Mouse (Mus musculus): ENCODE measurements around the gene Gm8212. TPM values are rescaled to one million over a fixed set of nuclear protein-coding genes. Genes with fewer than 3 reads are reported as not detected.
"Not testable (repeated sequence)": the region's sequence is repeated elsewhere in the genome, so short reads cannot be mapped to it uniquely, and the experiment has no call there.

The Gm8212 gene
- not detected in 2 replicates for polyA plus RNA-seq (2012; rRNA removed)

- WGBS, result 91% methylated on average over 2 of the region's 3 CpGs
Observed at GRCm38 (mm10) chr14:44197361-44197760, at the start of gene Gm8212. Gm8212 (plus strand) TSS chr14:44197661.

GRCm38 (mm10) chr14:44213154-44213553, 15.7 kb downstream of the Gm8212 start, which contains the start of gene 4930503E14Rik:
4930503E14Rik (minus strand) TSS chr14:44213254.
- not testable (repeated sequence) for H3K4me3 ChIP-seq (ENCODE audit: low read depth, low read length); H3K27ac ChIP-seq (ENCODE audit: insufficient read depth, low read depth, low read length); H3K36me3 ChIP-seq (ENCODE audit: control insufficient read depth, insufficient read depth, low read length); H3K4me1 ChIP-seq (ENCODE audit: control insufficient read depth, insufficient read depth, insufficient read length, low read length); H3K27me3 ChIP-seq (ENCODE audit: control insufficient read depth, insufficient read depth, low read length)
- WGBS, result 87% methylated on average over 3 of the region's 3 CpGs

More at GRCm38 (mm10) chr14:44197361-44197760, at the start of gene Gm8212:
- not testable (repeated sequence) for H3K4me1 ChIP-seq (ENCODE audit: control insufficient read depth, insufficient read depth, insufficient read length, low read length); H3K27ac ChIP-seq (ENCODE audit: insufficient read depth, low read depth, low read length); H3K36me3 ChIP-seq (ENCODE audit: control insufficient read depth, insufficient read depth, low read length); H3K4me3 ChIP-seq (ENCODE audit: low read depth, low read length); H3K27me3 ChIP-seq (ENCODE audit: control insufficient read depth, insufficient read depth, low read length)

DNA sequence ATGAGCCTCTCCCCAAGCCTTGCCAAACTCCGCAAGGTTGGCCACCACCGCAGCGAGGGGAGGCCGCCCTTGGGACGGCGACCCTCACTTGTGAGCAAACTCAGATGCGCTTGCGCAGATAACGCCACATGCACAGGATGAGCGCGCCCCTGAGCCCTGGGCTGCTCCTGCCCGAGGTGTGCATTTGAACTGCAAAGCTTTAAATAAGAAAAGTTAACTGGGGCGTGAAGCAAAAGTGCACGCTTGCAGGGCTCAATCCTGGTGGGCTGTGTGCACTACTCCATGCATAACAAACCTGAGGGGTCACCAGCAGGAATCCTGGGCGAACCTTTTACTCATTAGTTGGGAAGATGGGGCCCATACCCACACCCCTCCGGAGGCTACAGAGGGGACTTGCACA, 50.6 kb downstream of the Gm8212 start:
- 88% methylated on average over 16 of the region's 16 CpGs for WGBS
- TF ChIP-seq CTCF (IDR thresholded peaks at IDR 0.05; ENCODE audit: extremely low read depth, insufficient read length, insufficient replicate concordance, low read depth, low read length), result no peak
- no peak for TF ChIP-seq POLR2A (IDR thresholded peaks at IDR 0.05; ENCODE audit: low read depth, low read length)
- no peak overlapping the region for H3K4me3 ChIP-seq (ENCODE audit: low read depth, low read length)
- no peak overlapping the region for H3K27ac ChIP-seq (ENCODE audit: insufficient read depth, low read depth, low read length)
- no peaks in the 10 kb centered on the region for H3K4me1 ChIP-seq (ENCODE audit: control insufficient read depth, insufficient read depth, insufficient read length, low read length)
- no peaks in the 10 kb centered on the region for H3K36me3 ChIP-seq (ENCODE audit: control insufficient read depth, insufficient read depth, low read length)
- H3K27me3 ChIP-seq (ENCODE audit: control insufficient read depth, insufficient read depth, low read length), result no peaks in the 10 kb centered on the region

Other genes with a start within 250 kb of the Gm8212 start
- not detected in 2 replicates for gene Ang5, start 240.6 kb upstream of the Gm8212 start, polyA plus RNA-seq (2012; rRNA removed)
- gene Ang6, start 195.4 kb upstream of the Gm8212 start, polyA plus RNA-seq (2012; rRNA removed), result not detected in 2 replicates
- gene Ear2, start 95.0 kb upstream of the Gm8212 start, polyA plus RNA-seq (2012; rRNA removed), result 1.4 and 1.8 TPM in 2 replicates
- gene Gm3327, start 73.8 kb upstream of the Gm8212 start, polyA plus RNA-seq (2012; rRNA removed), result not detected in 2 replicates
- gene 4930503E14Rik, start 15.6 kb downstream of the Gm8212 start, polyA plus RNA-seq (2012; rRNA removed), result not detected in 2 replicates
- gene Gm8220, start 87.9 kb downstream of the Gm8212 start, polyA plus RNA-seq (2012; rRNA removed), result not detected in 2 replicates
- not detected in 2 replicates for gene Gm5930, start 140.9 kb downstream of the Gm8212 start, polyA plus RNA-seq (2012; rRNA removed)
- not detected in 2 replicates for gene Gm8229, start 167.7 kb downstream of the Gm8212 start, polyA plus RNA-seq (2012; rRNA removed)
- gene Gm3371, start 213.0 kb downstream of the Gm8212 start, polyA plus RNA-seq (2012; rRNA removed), result not detected in 2 replicates
- gene Gm8232, start 236.0 kb downstream of the Gm8212 start, polyA plus RNA-seq (2012; rRNA removed), result not detected in 2 replicates